Mouse (Mus musculus): ENCODE measurements around the gene Gm4969. TPM values are rescaled to one million over a fixed set of nuclear protein-coding genes. Genes with fewer than 3 reads are reported as not detected.

The Gm4969 gene
- polyA plus RNA-seq, 1 experiment from 2014 or later: 2.2 TPM

DNA sequence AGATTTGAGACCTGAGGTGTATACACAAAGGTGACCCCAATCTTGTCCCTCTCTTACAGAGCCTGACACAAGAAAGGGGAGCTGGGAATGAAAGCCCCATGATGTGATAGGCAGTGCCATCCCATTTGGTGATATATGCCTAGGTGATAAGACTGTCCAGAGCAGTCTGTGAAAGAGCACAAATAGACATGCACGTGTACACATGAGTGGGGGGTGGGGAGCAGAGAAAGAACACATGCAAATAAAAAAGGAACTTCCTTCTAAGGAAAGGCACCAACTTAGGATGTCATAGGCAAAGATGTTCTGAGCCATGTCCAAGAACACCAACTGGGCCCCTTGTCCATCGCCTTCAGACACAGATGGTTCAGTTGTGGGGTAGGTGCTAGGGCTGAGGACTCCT, 13.7 kb downstream of the Gm4969 start:
- Histone ChIP-seq H3K4me3 (ENCODE audit: low read depth, low read length) (no peak overlapping the region), H3K9me3 (replicated peaks; ENCODE audit: control insufficient read depth, low read length) (peaks cover 7% of the 10 kb centered on the region), H3K27ac (ENCODE audit: low read depth, low read length) (no peak overlapping the region), H3K4me1 (ENCODE audit: control insufficient read depth, insufficient read depth, low read length) (0 out of 2 replicates have a peak, but pooled peaks cover 3% of the 10 kb centered on the region), H3K36me3 (ENCODE audit: control insufficient read depth, insufficient read depth, low read length) (no peaks in the 10 kb centered on the region), H3K27me3 (ENCODE audit: control insufficient read depth, insufficient read depth, low read length) (no peaks in the 10 kb centered on the region), H3K4me2 (no peak overlapping the region), H3K9ac (ENCODE audit: low read depth, low read length) (no peak overlapping the region)
- no peak for ATAC-seq (replicated peaks; ENCODE audit: insufficient number of reproducible peaks, low FRiP score, low TSS enrichment)
- 68% methylated on average over 2 of the region's 2 CpGs for whole genome bisulfite sequencing (ENCODE audit: insufficient replicate concordance)

DNA sequence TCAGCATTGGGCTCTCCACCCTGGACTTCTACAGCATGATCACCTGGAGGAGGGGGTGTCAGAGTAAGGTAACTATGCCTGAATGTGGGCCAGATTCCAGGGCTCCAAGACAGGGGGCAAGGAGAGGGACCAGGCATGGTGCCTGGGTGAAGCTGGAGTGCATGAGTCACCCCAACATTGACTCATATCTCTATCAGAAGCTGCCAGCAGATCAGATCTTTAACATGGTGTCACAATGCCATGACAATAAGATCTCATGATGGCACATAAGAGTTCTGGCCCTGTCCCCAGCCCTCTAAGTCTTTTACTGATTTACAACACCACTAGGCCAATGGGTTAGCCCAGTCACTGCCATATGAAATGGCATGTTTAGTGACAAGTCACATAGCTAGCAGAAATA, 14.4 kb downstream of the Gm4969 start:
- Histone ChIP-seq H3K9me3 (replicated peaks; ENCODE audit: control insufficient read depth, low read length) (peaks cover 7% of the 10 kb centered on the region), H3K4me1 (ENCODE audit: control insufficient read depth, insufficient read depth, low read length) (0 out of 2 replicates have a peak, but pooled peaks cover 3% of the 10 kb centered on the region), H3K4me2 (no peak overlapping the region), H3K9ac (ENCODE audit: low read depth, low read length) (no peak overlapping the region), H3K27ac (ENCODE audit: low read depth, low read length) (no peak overlapping the region), H3K36me3 (ENCODE audit: control insufficient read depth, insufficient read depth, low read length) (no peaks in the 10 kb centered on the region), H3K4me3 (ENCODE audit: low read depth, low read length) (no peak overlapping the region), H3K27me3 (ENCODE audit: control insufficient read depth, insufficient read depth, low read length) (no peaks in the 10 kb centered on the region)
- no peak for ATAC-seq (replicated peaks; ENCODE audit: insufficient number of reproducible peaks, low FRiP score, low TSS enrichment)

DNA sequence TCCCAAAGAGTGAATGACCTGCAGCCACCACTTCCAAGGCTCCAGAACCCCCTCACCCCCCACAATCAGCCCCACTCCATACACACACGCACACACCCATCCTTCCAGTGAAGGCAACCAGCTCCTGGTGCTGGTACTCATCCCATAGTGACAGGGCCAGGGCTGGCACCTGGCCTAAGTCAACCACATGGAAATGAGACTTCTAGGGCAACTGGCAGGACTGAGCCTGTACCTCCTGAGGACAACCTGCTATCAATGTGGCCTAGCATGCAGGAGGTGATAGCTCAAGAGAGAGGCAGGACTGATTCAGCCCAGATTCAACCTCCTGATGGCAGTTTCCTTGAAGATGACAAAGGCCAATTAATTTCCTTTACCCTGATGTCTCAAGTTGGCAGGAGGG, 17.9 kb downstream of the Gm4969 start:
- no peak overlapping the region for H3K4me2 ChIP-seq
- ATAC-seq (replicated peaks; ENCODE audit: insufficient number of reproducible peaks, low FRiP score, low TSS enrichment): no peak
- H3K27ac ChIP-seq (ENCODE audit: low read depth, low read length): no peak overlapping the region
- 0 out of 2 replicates have a peak, but pooled peaks cover 8% of the 10 kb centered on the region for H3K36me3 ChIP-seq (ENCODE audit: control insufficient read depth, insufficient read depth, low read length)
- H3K4me1 ChIP-seq (ENCODE audit: control insufficient read depth, insufficient read depth, low read length): peaks cover 19% of the 10 kb centered on the region
- no peaks in the 10 kb centered on the region for H3K27me3 ChIP-seq (ENCODE audit: control insufficient read depth, insufficient read depth, low read length)
- no peak overlapping the region for H3K4me3 ChIP-seq (ENCODE audit: low read depth, low read length)
- H3K9ac ChIP-seq (ENCODE audit: low read depth, low read length): no peak overlapping the region
- 65% methylated on average over 1 of the region's 1 CpGs for WGBS (ENCODE audit: insufficient replicate concordance)
- peaks cover 7% of the 10 kb centered on the region for H3K9me3 ChIP-seq (replicated peaks; ENCODE audit: control insufficient read depth, low read length)

DNA sequence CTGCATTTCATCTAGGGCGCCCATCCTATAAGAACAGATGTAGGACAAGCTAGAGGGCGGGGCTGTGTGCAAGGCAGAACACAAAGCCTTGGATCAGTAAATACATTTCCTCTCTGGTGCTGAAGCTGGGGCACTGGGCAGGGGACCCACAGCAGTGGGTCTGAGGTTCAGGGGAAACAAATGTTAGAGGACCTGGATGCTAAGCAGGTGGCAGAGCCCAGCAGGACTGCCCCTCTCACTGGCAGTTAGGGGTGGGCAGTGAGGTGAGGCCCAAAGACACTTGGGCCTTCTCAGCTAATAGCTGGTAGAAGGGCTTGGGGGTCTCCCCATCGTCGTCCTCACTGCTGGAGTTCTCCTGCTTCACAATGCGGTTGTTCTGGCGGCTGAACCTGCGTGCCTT, 19.4 kb downstream of the Gm4969 start:
- no peak for ATAC-seq (replicated peaks; ENCODE audit: insufficient number of reproducible peaks, low FRiP score, low TSS enrichment)
- no peak overlapping the region for H3K4me3 ChIP-seq (ENCODE audit: low read depth, low read length)
- peaks cover 19% of the 10 kb centered on the region for H3K4me1 ChIP-seq (ENCODE audit: control insufficient read depth, insufficient read depth, low read length)
- 72% methylated on average over 7 of the region's 7 CpGs for WGBS (ENCODE audit: insufficient replicate concordance)
- no peak overlapping the region for H3K4me2 ChIP-seq
- H3K9me3 ChIP-seq (replicated peaks; ENCODE audit: control insufficient read depth, low read length): peaks cover 7% of the 10 kb centered on the region
- H3K27me3 ChIP-seq (ENCODE audit: control insufficient read depth, insufficient read depth, low read length): no peaks in the 10 kb centered on the region
- H3K27ac ChIP-seq (ENCODE audit: low read depth, low read length): no peak overlapping the region
- no peak overlapping the region for H3K9ac ChIP-seq (ENCODE audit: low read depth, low read length)
- 0 out of 2 replicates have a peak, but pooled peaks cover 8% of the 10 kb centered on the region for H3K36me3 ChIP-seq (ENCODE audit: control insufficient read depth, insufficient read depth, low read length)

DNA sequence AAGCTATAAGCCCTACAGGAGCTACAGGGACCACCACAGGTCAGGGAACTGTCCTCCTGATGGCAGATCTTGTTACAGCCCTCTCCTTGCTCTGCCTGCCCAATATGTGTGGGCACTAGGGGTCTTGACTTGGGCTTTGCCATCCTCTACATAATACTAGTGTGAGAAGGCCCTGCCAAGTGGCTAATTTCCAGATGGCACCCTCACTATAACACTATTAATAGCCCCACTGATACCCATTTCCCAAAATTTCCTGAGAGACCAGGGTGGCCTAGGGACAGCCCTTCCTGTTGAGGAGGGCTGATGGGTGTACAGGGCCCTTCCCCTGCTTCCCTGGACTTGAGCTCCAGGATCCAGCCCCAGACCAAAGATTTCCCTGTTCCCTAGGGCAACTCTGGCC, 20.3 kb downstream of the Gm4969 start:
- no peak for ATAC-seq (replicated peaks; ENCODE audit: insufficient number of reproducible peaks, low FRiP score, low TSS enrichment)
- H3K9ac ChIP-seq (ENCODE audit: low read depth, low read length): no peak overlapping the region
- H3K4me2 ChIP-seq: no peak overlapping the region
- H3K9me3 ChIP-seq (replicated peaks; ENCODE audit: control insufficient read depth, low read length): peaks cover 2% of the 10 kb centered on the region
- 0 out of 2 replicates have a peak, but pooled peaks cover 8% of the 10 kb centered on the region for H3K36me3 ChIP-seq (ENCODE audit: control insufficient read depth, insufficient read depth, low read length)
- H3K4me1 ChIP-seq (ENCODE audit: control insufficient read depth, insufficient read depth, low read length): peaks cover 23% of the 10 kb centered on the region
- H3K4me3 ChIP-seq (ENCODE audit: low read depth, low read length): no peak overlapping the region
- no peaks in the 10 kb centered on the region for H3K27me3 ChIP-seq (ENCODE audit: control insufficient read depth, insufficient read depth, low read length)
- no peak overlapping the region for H3K27ac ChIP-seq (ENCODE audit: low read depth, low read length)

DNA sequence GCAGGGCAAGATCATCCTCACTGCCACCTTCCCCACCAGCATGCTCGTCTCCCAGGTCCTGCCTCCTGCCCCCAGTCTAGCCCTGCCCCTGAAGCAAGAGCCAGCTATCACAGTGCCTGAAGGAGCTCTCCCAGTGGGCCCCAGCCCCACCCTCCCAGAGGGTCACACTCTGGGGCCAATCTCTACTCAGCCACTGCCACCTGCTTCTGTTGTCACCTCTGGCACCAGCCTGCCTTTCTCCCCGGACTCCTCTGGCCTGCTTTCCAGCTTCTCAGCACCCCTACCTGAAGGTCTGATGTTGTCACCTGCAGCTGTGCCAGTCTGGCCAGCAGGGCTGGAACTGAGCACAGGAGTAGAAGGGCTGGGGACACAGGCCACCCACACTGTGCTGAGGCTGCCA, 21.0 kb downstream of the Gm4969 start:
- H3K36me3 ChIP-seq (ENCODE audit: control insufficient read depth, insufficient read depth, low read length): 0 out of 2 replicates have a peak, but pooled peaks cover 8% of the 10 kb centered on the region
- no peak overlapping the region for H3K27ac ChIP-seq (ENCODE audit: low read depth, low read length)
- ATAC-seq (replicated peaks; ENCODE audit: insufficient number of reproducible peaks, low FRiP score, low TSS enrichment): no peak
- H3K9me3 ChIP-seq (replicated peaks; ENCODE audit: control insufficient read depth, low read length): no peaks in the 10 kb centered on the region
- no peak overlapping the region for H3K9ac ChIP-seq (ENCODE audit: low read depth, low read length)
- H3K4me1 ChIP-seq (ENCODE audit: control insufficient read depth, insufficient read depth, low read length): peaks cover 29% of the 10 kb centered on the region
- H3K27me3 ChIP-seq (ENCODE audit: control insufficient read depth, insufficient read depth, low read length): no peaks in the 10 kb centered on the region
- H3K4me3 ChIP-seq (ENCODE audit: low read depth, low read length): no peak overlapping the region
- WGBS (ENCODE audit: insufficient replicate concordance): 32% methylated on average over 2 of the region's 2 CpGs
- no peak overlapping the region for H3K4me2 ChIP-seq

DNA sequence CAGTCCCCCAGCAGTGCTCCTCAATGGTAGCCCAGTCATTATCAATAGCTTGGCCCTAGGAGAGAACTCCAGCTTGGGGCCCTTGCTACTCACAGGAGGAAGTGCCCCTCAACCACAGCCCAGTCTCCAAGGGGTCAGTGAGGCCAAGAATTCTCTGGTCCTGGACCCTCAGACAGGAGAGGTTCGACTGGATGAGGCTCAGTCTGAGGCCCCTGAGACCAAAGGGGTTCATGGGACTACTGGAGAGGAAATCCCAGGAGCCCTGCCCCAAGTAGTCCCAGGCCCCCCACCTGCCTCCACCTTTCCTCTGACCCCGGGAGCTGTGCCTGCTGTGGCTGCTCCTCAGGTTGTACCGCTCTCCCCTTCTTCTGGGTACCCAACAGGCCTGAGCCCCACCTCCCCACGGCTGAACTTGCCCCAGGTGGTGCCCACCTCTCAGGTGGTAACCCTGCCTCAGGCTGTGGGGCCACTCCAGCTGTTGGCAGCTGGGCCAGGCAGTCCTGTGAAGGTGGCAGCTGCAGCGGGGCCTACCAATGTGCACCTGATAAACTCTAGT, 21.7 kb downstream of the Gm4969 start:
- H3K9me3 ChIP-seq (replicated peaks; ENCODE audit: control insufficient read depth, low read length): no peaks in the 10 kb centered on the region
- peak overlapping the region; percentile 92 for H3K9ac ChIP-seq (ENCODE audit: low read depth, low read length)
- H3K27me3 ChIP-seq (ENCODE audit: control insufficient read depth, insufficient read depth, low read length): 0 out of 2 replicates have a peak, but pooled peaks cover 1% of the 10 kb centered on the region
- peak overlapping the region; percentile 78 for H3K4me3 ChIP-seq (ENCODE audit: low read depth, low read length)
- peak overlapping the region; percentile 98 for H3K27ac ChIP-seq (ENCODE audit: low read depth, low read length)
- peak overlapping the region; percentile 96 for H3K4me2 ChIP-seq
- H3K4me1 ChIP-seq (ENCODE audit: control insufficient read depth, insufficient read depth, low read length): peaks cover 36% of the 10 kb centered on the region
- 0 out of 2 replicates have a peak, but pooled peaks cover 8% of the 10 kb centered on the region for H3K36me3 ChIP-seq (ENCODE audit: control insufficient read depth, insufficient read depth, low read length)
- 54% methylated on average over 5 of the region's 5 CpGs for WGBS (ENCODE audit: insufficient replicate concordance)
- ATAC-seq (replicated peaks; ENCODE audit: insufficient number of reproducible peaks, low FRiP score, low TSS enrichment): no peak

DNA sequence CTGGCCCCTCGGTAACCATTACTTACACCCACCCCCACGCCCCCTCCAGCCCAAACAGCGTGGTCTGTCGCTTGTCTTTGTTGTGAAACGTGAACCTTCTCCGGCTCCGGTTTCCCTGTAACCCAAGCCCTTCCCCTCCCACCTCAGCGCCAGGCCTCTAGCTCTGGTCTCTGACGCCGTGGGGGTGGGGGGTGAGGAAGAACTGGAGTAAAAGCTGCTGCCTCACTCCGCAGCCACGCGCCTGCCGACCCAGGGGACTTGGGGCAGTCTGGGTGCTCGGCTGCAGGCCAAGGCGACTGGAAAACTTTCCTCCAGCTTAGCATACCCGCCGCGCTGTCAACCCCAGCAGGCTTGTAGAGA, 22.4 kb downstream of the Gm4969 start:
- Histone ChIP-seq H3K4me3 (ENCODE audit: low read depth, low read length) (peak overlapping the region; percentile 78), H3K4me2 (peak overlapping the region; percentile 96), H3K4me1 (ENCODE audit: control insufficient read depth, insufficient read depth, low read length) (peaks cover 37% of the 10 kb centered on the region), H3K36me3 (ENCODE audit: control insufficient read depth, insufficient read depth, low read length) (0 out of 2 replicates have a peak, but pooled peaks cover 8% of the 10 kb centered on the region), H3K9me3 (replicated peaks; ENCODE audit: control insufficient read depth, low read length) (no peaks in the 10 kb centered on the region), H3K27ac (ENCODE audit: low read depth, low read length) (peak overlapping the region; percentile 98), H3K27me3 (ENCODE audit: control insufficient read depth, insufficient read depth, low read length) (peaks cover 6% of the 10 kb centered on the region; the same call in 1 of the 2 replicates), H3K9ac (ENCODE audit: low read depth, low read length) (peak overlapping the region; percentile 92)
- WGBS (ENCODE audit: insufficient replicate concordance): under 1% methylated on average over 19 of the region's 19 CpGs
- no peak; the same call in 1 of the 2 replicates for ATAC-seq (replicated peaks; ENCODE audit: insufficient number of reproducible peaks, low FRiP score, low TSS enrichment)

Measured in heart, embryonic 11.5 days (tissue).